Mouse (Mus musculus): ENCODE data around the gene Sgsh. TPM values are rescaled to one million over a fixed set of nuclear protein-coding genes. Genes with fewer than 3 reads are reported as not detected.
"Not testable (repeated sequence)": the region's sequence is repeated elsewhere in the genome, so short reads cannot be mapped to it uniquely, and the experiment has no call there.

Gene Sgsh
- polyA plus RNA-seq, 1 experiment from 2014 or later = 7.5 TPM

GRCm38 (mm10) chr11:119390271-119391231 is 35.2 kb upstream of the Sgsh start:
- peak overlapping the region; percentile 85 for H3K27ac ChIP-seq
- peak overlapping the region; percentile 98 for H3K4me2 ChIP-seq (replicated peaks)
- peak overlapping the region; percentile 80 for H3K9ac ChIP-seq
- H3K4me1 ChIP-seq (replicated peaks) = peaks cover 33% of the 10 kb centered on the region
- peak; percentile 44 for ATAC-seq
- H3K9me3 ChIP-seq = no peaks in the 10 kb centered on the region
- H3K4me3 ChIP-seq (replicated peaks) = peak overlapping the region; percentile 78
- no peaks in the 10 kb centered on the region for H3K36me3 ChIP-seq
- WGBS = 2% methylated on average over 52 of the region's 53 CpGs
- 0 out of 2 replicates have a peak, but pooled peaks cover 4% of the 10 kb centered on the region for H3K27me3 ChIP-seq (replicated peaks)

- H3K4me3 ChIP-seq (replicated peaks) = peak overlapping the region; percentile 78
- H3K4me2 ChIP-seq (replicated peaks) = peak overlapping the region; percentile 98
- peaks cover 26% of the 10 kb centered on the region for H3K4me1 ChIP-seq (replicated peaks)
Observed at GRCm38 (mm10) chr11:119389851-119390270, 34.5 kb upstream of the Sgsh start.

DNA sequence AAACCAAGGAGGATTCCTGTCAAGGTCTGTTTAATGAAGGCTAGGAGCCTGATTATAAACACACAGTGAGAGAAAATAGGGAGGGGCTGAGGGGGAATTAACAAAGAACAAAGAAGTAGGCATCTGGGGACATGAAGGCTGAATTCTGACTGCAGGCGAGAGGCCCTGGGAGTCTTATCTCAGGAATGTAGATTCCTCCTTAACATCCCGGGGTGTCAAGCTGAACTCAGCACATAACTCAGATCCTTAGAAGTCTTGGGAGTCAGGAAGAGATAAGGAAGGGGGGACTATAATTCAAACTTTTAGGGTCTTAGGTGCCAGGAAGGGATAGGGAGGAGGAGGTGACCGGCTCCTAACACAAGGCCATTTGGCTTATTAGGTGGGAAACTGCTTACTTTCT is 31.9 kb upstream of the Sgsh start:
- not testable (repeated sequence) for ATAC-seq, H3K9ac ChIP-seq
- 13% methylated on average over 3 of the region's 3 CpGs for WGBS

More at GRCm38 (mm10) chr11:119389851-119390270, 34.5 kb upstream of the Sgsh start:
- Histone ChIP-seq H3K27me3 (replicated peaks) (0 out of 2 replicates have a peak, but pooled peaks cover 4% of the 10 kb centered on the region), H3K36me3 (no peaks in the 10 kb centered on the region), H3K9me3 (no peaks in the 10 kb centered on the region), H3K9ac (peak overlapping the region; percentile 80), H3K27ac (peak overlapping the region; percentile 85)
- WGBS = under 1% methylated on average over 35 of the region's 35 CpGs
- peak; percentile 60 for ATAC-seq

DNA sequence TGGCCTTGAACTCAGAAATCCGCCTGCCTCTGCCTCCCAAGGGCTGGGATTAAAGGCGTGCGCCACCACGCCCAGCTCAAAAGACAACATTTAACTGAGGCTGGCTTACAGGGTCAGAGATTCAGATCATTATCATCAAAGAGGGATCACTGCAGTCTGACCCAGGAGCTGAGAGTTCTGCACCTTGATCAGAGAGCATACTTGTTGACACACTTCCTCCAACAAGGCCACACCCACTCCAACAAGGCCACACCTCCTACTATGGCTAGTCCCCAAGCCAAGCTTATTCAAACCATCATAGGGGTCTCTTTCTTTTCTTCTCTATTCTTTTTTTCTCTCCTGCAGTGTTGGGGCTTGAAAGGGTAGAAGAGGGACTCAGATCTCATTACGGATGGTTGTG is 31.0 kb upstream of the Sgsh start:
- Histone ChIP-seq H3K4me2 (replicated peaks) (no peak overlapping the region), H3K9me3 (no peaks in the 10 kb centered on the region), H3K36me3 (no peaks in the 10 kb centered on the region), H3K4me1 (replicated peaks) (peaks cover 13% of the 10 kb centered on the region), H3K27me3 (replicated peaks) (no peaks in the 10 kb centered on the region), H3K27ac (no peak overlapping the region), H3K4me3 (replicated peaks) (no peak overlapping the region), H3K9ac (no peak overlapping the region)
- ATAC-seq = no peak
- 93% methylated on average over 5 of the region's 5 CpGs for WGBS

More for the DNA sequence above, 31.9 kb upstream of the Sgsh start:
- not testable (repeated sequence) for H3K36me3 ChIP-seq; H3K4me2 ChIP-seq (replicated peaks); H3K27ac ChIP-seq; H3K27me3 ChIP-seq (replicated peaks); H3K9me3 ChIP-seq; H3K4me3 ChIP-seq (replicated peaks)
- H3K4me1 ChIP-seq (replicated peaks) = peaks cover 21% of the 10 kb centered on the region

DNA sequence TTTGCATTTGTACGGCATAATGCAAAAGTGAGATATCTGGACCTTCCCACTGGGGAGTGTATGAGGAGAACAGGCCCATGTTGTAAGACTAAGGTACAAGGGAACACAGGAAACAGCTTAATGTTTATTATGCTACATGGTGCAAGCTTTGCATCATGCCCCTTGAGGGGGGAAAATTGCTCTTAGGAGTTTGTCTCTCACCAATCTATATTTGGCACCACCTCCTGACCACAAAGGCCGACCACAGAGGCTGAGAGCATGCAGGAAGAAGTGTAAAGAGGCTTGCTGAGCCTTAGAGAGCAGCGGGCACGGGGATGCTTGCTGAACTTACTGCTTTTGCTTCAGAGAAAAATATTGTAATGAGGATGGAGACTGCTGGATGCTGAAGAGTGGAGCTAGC is 29.6 kb upstream of the Sgsh start:
- Histone ChIP-seq H3K36me3 (0 out of 2 replicates have a peak, but pooled peaks cover 5% of the 10 kb centered on the region), H3K27ac (no peak overlapping the region), H3K9ac (no peak overlapping the region), H3K9me3 (no peaks in the 10 kb centered on the region), H3K4me2 (replicated peaks) (no peak overlapping the region), H3K4me1 (replicated peaks) (peaks cover 8% of the 10 kb centered on the region; the same call in 1 of the 2 replicates), H3K4me3 (replicated peaks) (no peak overlapping the region), H3K27me3 (replicated peaks) (no peaks in the 10 kb centered on the region)
- 82% methylated on average over 4 of the region's 4 CpGs for WGBS
- ATAC-seq = no peak

DNA sequence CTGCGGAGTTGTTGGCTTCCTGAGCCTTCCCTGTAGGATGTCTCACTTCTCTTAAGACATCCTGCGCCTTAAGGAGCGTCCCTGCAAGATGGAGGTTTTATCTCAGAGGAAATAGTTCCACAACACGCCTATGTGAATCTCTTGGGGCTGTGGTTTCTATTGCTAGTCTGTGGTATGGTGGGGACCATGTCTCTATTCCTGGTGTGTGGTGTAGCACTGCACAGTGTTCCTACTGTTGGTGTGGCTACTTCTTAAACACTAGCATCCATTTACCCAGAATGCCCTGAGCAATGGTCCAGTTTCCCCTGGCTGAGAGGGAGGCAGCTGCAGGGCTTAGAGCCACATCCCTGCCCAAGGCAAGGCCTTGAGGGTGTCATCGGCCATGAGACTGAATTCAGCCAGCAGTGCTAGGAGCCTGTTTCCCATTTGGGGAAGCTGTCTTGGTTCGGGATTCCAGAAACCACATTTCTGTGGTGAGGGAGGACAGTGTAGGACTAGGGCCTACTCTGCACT is 27.1 kb upstream of the Sgsh start:
- WGBS = 81% methylated on average over 6 of the region's 6 CpGs
- no peak overlapping the region for H3K27ac ChIP-seq
- H3K4me1 ChIP-seq (replicated peaks) = no peaks in the 10 kb centered on the region
- peaks cover 15% of the 10 kb centered on the region; the same call in 1 of the 2 replicates for H3K36me3 ChIP-seq
- no peaks in the 10 kb centered on the region for H3K27me3 ChIP-seq (replicated peaks)
- no peak overlapping the region for H3K4me2 ChIP-seq (replicated peaks)
- no peak for ATAC-seq
- no peak overlapping the region for H3K4me3 ChIP-seq (replicated peaks)
- H3K9ac ChIP-seq = no peak overlapping the region
- no peaks in the 10 kb centered on the region for H3K9me3 ChIP-seq

GRCm38 (mm10) chr11:119381631-119382337 is 26.4 kb upstream of the Sgsh start:
- Histone ChIP-seq H3K4me2 (replicated peaks) (no peak overlapping the region), H3K36me3 (peaks cover 16% of the 10 kb centered on the region; the same call in 1 of the 2 replicates), H3K27me3 (replicated peaks) (no peaks in the 10 kb centered on the region), H3K4me1 (replicated peaks) (no peaks in the 10 kb centered on the region), H3K4me3 (replicated peaks) (no peak overlapping the region), H3K9ac (no peak overlapping the region), H3K9me3 (no peaks in the 10 kb centered on the region), H3K27ac (no peak overlapping the region)
- no peak for ATAC-seq
- 59% methylated on average over 9 of the region's 9 CpGs for WGBS

- Histone ChIP-seq H3K4me2 (replicated peaks) (no peak overlapping the region), H3K4me3 (replicated peaks) (no peak overlapping the region), H3K9me3 (no peaks in the 10 kb centered on the region), H3K27ac (no peak overlapping the region), H3K9ac (no peak overlapping the region), H3K27me3 (replicated peaks) (no peaks in the 10 kb centered on the region), H3K4me1 (replicated peaks) (0 out of 2 replicates have a peak, but pooled peaks cover 3% of the 10 kb centered on the region), H3K36me3 (peaks cover 16% of the 10 kb centered on the region; the same call in 1 of the 2 replicates)
- ATAC-seq = no peak
- 88% methylated on average over 1 of the region's 1 CpGs for WGBS
Observed at GRCm38 (mm10) chr11:119378551-119378950, 23.2 kb upstream of the Sgsh start.

DNA sequence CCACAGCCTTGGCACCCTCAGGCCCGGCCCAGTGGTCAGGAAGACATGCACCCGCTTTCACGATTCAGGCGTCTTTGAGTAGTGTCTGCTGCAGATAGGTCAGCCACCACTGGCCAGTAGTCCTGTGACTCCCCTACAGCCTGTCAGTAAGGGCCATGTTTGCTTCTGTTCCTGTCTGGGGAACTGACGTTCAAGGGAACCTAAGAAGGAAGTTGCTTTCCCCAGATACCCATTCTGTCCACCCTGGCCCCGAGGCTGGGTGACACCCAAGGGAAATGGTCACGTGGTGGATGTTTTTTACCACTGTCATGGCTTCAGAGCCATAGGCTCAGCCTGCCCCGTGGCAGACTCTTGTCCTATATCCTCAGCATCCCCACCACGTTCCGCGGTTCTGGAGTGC is 22.0 kb upstream of the Sgsh start:
- H3K9me3 ChIP-seq = no peaks in the 10 kb centered on the region
- no peak overlapping the region for H3K9ac ChIP-seq
- H3K4me3 ChIP-seq (replicated peaks) = no peak overlapping the region
- peaks cover 16% of the 10 kb centered on the region; the same call in 1 of the 2 replicates for H3K36me3 ChIP-seq
- no peak for ATAC-seq
- H3K27me3 ChIP-seq (replicated peaks) = no peaks in the 10 kb centered on the region
- no peak overlapping the region for H3K4me2 ChIP-seq (replicated peaks)
- 92% methylated on average over 11 of the region's 11 CpGs for WGBS
- H3K4me1 ChIP-seq (replicated peaks) = 0 out of 2 replicates have a peak, but pooled peaks cover 3% of the 10 kb centered on the region
- H3K27ac ChIP-seq = no peak overlapping the region

DNA sequence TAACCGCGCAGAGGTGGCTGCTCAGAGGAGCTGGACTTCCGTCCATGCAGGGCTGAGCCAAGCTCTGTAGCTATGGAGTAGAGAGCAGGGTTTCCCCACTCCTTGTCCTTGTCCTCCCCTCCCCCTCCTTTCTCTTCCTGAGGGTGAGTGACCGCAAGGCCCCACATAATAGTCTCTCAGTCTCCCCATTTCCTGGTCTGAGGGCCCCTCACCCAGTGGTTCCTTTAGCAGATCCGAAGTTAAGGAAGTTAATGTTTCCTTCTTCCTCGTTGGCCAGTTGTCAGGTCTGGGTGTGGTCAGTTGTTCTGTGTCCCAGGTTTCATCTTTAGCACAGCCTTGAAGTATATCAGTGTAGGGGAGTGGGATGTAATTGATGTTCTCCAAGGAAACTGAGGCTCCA is 20.1 kb upstream of the Sgsh start:
- WGBS = 68% methylated on average over 6 of the region's 6 CpGs
- Histone ChIP-seq H3K9me3 (no peaks in the 10 kb centered on the region), H3K4me2 (replicated peaks) (no peak overlapping the region), H3K27ac (no peak overlapping the region), H3K4me3 (replicated peaks) (no peak overlapping the region), H3K9ac (no peak overlapping the region), H3K36me3 (peaks cover 16% of the 10 kb centered on the region; the same call in 1 of the 2 replicates), H3K4me1 (replicated peaks) (0 out of 2 replicates have a peak, but pooled peaks cover 3% of the 10 kb centered on the region), H3K27me3 (replicated peaks) (no peaks in the 10 kb centered on the region)
- ATAC-seq = peak; percentile 53

DNA sequence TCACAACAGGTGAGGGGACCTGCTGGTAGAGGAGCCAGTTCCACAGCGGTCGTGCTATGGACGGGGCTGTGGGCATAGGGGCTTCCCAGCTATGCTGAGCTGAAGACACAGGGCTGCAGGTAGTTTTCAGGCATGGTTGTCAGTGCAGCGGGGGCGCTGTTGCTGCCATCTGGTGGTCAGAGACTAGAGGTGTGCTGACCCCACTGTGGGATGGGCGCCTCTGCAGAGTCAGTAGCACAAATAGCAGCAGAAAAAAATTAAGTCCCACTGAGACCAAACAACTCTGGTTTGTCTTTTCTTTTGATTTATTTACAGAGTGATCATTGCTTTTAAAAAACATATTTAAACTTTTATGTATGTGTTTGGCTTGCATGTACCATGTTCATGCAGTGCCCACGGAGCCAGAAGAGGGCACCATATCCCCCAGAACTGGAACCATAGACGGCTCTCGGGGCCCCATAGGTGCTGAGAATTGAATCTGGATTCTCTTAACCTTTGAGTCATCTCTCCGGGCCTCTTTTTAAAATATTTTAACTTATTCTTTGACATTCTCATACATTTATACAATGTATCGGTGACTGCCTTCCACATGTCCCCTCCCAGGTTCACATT is 8.3 kb upstream of the Sgsh start:
- Histone ChIP-seq H3K27me3 (replicated peaks) (no peaks in the 10 kb centered on the region), H3K9ac (no peak overlapping the region), H3K4me1 (replicated peaks) (peaks cover 5% of the 10 kb centered on the region; the same call in 1 of the 2 replicates), H3K4me2 (replicated peaks) (peak overlapping the region; percentile 37), H3K9me3 (no peaks in the 10 kb centered on the region), H3K4me3 (replicated peaks) (no peak overlapping the region), H3K27ac (no peak overlapping the region), H3K36me3 (peaks cover 3% of the 10 kb centered on the region; the same call in 1 of the 2 replicates)
- ATAC-seq = peak; percentile 94
- WGBS = 34% methylated on average over 11 of the region's 11 CpGs
